Mouse (Mus musculus): Measurements from ENCODE around the gene Adtrp. TPM values are rescaled to one million over a fixed set of nuclear protein-coding genes. Genes with fewer than 3 reads are reported as not detected.

Gene Adtrp
- polyA plus RNA-seq, 1 experiment: 0.38 TPM

- TF ChIP-seq POLR2A (IDR thresholded peaks at IDR 0.05; ENCODE audit: borderline replicate concordance, extremely low read depth, insufficient read depth, insufficient read length, poor library complexity, severe bottlenecking): no peak
- TF ChIP-seq CTCF (IDR thresholded peaks at IDR 0.05; ENCODE audit: borderline replicate concordance, extremely low read depth, insufficient read depth, insufficient read length): no peak
- DNase-seq (ENCODE audit: low read depth): no peak
Observed at GRCm38 (mm10) chr13:41740456-41741085, 106.9 kb downstream of the Adtrp start.

DNA sequence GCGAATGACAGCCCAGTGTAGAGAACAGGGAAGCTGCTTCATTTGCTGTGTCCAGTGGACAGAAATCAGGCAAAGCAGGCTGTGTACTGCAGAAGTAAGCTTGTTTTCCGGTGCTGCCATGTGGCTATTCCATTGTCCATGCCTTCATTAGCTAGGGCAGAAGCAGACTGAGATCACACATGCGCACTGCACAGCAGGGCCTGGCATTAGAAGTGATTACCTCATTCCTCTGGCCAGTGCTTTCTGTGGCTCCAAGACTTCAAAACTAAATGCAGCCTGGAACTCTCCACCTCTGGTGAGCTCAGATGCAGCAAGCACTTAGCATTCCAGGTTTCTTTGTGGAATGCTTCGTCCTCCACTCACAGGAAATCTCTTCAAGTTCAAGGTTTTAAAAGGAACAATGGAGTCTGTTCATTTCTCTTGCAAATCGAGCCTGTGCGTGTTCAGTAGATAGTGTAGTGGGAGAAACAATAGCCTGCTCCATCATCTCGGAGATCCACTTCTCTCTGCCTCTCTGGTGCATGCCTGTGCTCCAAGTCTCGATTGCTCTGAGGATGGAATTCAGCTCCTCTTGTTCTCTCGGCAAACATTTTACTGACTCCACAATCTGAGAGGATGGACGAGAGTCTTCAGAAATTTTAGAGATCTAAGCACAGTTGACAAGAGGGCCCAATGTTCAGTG, 109.7 kb downstream of the Adtrp start:
- peak; percentile 93 for DNase-seq (ENCODE audit: low read depth)
- TF ChIP-seq CTCF (IDR thresholded peaks at IDR 0.05; ENCODE audit: borderline replicate concordance, extremely low read depth, insufficient read depth, insufficient read length): no peak
- no peak for TF ChIP-seq POLR2A (IDR thresholded peaks at IDR 0.05; ENCODE audit: borderline replicate concordance, extremely low read depth, insufficient read depth, insufficient read length, poor library complexity, severe bottlenecking)

GRCm38 (mm10) chr13:41729660-41730059, 117.8 kb downstream of the Adtrp start:
- DNase-seq (ENCODE audit: low read depth): no peak
- TF ChIP-seq POLR2A (IDR thresholded peaks at IDR 0.05; ENCODE audit: borderline replicate concordance, extremely low read depth, insufficient read depth, insufficient read length, poor library complexity, severe bottlenecking) (no peak), CTCF (IDR thresholded peaks at IDR 0.05; ENCODE audit: borderline replicate concordance, extremely low read depth, insufficient read depth, insufficient read length) (no peak)

DNA sequence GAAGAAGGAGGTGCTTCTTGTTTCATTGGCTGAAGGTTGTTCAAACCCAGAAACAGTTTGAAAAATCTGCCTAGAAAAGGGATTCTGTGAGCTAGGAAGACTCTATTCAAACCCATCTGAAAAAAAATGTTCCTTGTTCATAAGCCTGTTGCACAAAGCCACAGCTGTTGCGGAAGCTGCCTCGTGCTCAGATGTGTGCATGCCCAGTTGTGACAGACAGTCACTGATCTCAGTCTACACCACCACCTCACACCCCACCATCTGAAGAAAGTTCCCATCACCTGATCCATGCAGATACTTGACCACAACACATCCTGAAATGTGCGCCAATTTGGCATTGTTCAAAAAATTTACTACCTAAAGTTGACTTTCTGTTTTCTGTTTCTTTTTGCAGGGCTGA, 119.7 kb downstream of the Adtrp start:
- DNase-seq (ENCODE audit: low read depth): no peak
- TF ChIP-seq CTCF (IDR thresholded peaks at IDR 0.05; ENCODE audit: borderline replicate concordance, extremely low read depth, insufficient read depth, insufficient read length) (no peak), POLR2A (IDR thresholded peaks at IDR 0.05; ENCODE audit: borderline replicate concordance, extremely low read depth, insufficient read depth, insufficient read length, poor library complexity, severe bottlenecking) (no peak)

GRCm38 (mm10) chr13:41719331-41719730, 128.2 kb downstream of the Adtrp start:
- peak; percentile 28 for DNase-seq (ENCODE audit: low read depth)
- TF ChIP-seq CTCF (IDR thresholded peaks at IDR 0.05; ENCODE audit: borderline replicate concordance, extremely low read depth, insufficient read depth, insufficient read length) (no peak), POLR2A (IDR thresholded peaks at IDR 0.05; ENCODE audit: borderline replicate concordance, extremely low read depth, insufficient read depth, insufficient read length, poor library complexity, severe bottlenecking) (no peak)

DNA sequence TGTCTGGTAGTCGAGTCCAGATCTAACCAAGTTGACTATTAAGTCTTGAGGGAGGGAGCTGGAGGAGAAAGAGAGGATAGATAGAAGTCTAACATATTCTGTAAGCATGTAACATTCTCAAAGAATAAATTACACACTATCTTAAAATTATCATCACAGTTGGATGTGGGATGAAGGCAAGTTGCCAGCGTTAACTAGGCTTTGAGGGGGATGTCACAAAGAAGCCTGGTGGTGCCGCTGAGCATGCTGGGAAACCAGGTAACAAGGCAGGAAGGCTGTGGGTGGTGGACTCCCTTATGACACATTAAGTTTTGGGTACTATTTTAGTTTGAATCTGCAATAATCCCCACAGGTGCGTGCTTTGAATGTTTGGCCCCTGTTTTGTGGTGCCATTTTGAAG, 129.4 kb downstream of the Adtrp start:
- no peak for DNase-seq (ENCODE audit: low read depth)
- TF ChIP-seq CTCF (IDR thresholded peaks at IDR 0.05; ENCODE audit: borderline replicate concordance, extremely low read depth, insufficient read depth, insufficient read length) (no peak), POLR2A (IDR thresholded peaks at IDR 0.05; ENCODE audit: borderline replicate concordance, extremely low read depth, insufficient read depth, insufficient read length, poor library complexity, severe bottlenecking) (no peak)

Other genes starting within 250 kb of the Adtrp start
- gene Tmem170b, start 241.8 kb downstream of the Adtrp start, polyA plus RNA-seq (2012; rRNA removed): 10.8 and 20.4 TPM in 2 replicates
- gene Hivep1, start 204.3 kb upstream of the Adtrp start, polyA plus RNA-seq (2012; rRNA removed): 26.7 and 43.0 TPM in 2 replicates